Mouse (Mus musculus) adrenal gland, adult 2 months (tissue): ENCODE data around the gene Naa20. TPM values are rescaled to one million over a fixed set of nuclear protein-coding genes. Genes with fewer than 3 reads are reported as not detected.
"Not testable (repeated sequence)": the region's sequence is repeated elsewhere in the genome, so short reads cannot be mapped to it uniquely, and the experiment has no call there.

Experiments
- DNase-seq: peaks from one replicate; pipeline ENCODE4 v3.0.0; 2021
- polyA plus RNA-seq: library from polyadenylated mRNA; depleted of rRNA; stranded (reverse); fragments of >200 nt; gene quantifications from 2 replicates; pipeline ENCODE4 v1.2.3, GENCODE M21; 2012
- total RNA-seq, 2 experiments: library from RNA; stranded (reverse); gene quantifications; 2 replicates each; pipeline ENCODE4 v1.2.3; 2021

Naa20 gene
- total and polyA plus RNA-seq, 3 experiments = 14.0 to 64.1 (median 47.3) TPM

DNA sequence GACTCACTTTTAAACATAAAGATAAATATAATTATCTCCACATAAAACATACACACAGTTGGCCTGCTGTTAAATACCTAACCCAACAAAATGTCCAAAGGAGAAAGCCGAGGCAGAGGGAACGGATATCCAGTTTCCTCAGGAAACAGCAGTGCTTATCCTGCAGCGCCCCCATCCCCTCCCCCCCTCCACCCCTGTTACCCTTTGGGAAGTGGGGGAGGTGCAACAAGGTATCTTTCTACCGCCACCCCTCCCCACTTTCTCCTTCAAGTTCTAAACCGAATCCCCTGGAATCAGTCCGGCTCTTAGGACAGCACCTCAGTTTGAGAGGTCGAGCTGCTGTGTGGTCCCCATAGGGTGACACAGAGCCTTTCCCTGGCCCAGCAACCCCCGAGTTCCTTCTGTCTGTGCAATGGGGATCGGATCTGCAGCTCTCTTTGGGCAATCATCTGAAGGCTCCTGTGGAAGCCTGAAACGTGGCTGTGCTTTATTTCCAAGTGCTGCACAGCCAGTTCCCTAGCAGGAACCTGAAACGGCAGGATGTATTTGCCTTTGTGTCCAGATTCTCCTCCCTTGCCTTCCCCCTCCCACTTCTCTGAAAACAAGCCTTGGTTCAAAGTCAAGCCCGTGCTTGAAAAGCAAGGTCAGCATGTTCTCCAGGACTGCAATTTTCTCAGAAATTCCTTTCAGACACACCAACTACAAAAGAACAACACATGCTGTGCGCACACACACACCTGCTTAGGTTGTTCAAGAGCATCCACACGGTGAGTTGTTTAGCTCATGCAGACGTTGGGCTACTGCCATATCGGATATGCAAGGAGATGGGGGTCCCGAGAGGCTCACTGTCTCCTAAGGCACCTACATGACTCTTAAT is 17.6 kb upstream of the Naa20 start:
- DNase-seq = no peak

- peak; percentile 59 for DNase-seq
Measured at GRCm38 (mm10) chr2:145884913-145885785, 16.8 kb upstream of the Naa20 start.

GRCm38 (mm10) chr2:145887937-145888765 is 13.7 kb upstream of the Naa20 start:
- peak; percentile 66 for DNase-seq

DNA sequence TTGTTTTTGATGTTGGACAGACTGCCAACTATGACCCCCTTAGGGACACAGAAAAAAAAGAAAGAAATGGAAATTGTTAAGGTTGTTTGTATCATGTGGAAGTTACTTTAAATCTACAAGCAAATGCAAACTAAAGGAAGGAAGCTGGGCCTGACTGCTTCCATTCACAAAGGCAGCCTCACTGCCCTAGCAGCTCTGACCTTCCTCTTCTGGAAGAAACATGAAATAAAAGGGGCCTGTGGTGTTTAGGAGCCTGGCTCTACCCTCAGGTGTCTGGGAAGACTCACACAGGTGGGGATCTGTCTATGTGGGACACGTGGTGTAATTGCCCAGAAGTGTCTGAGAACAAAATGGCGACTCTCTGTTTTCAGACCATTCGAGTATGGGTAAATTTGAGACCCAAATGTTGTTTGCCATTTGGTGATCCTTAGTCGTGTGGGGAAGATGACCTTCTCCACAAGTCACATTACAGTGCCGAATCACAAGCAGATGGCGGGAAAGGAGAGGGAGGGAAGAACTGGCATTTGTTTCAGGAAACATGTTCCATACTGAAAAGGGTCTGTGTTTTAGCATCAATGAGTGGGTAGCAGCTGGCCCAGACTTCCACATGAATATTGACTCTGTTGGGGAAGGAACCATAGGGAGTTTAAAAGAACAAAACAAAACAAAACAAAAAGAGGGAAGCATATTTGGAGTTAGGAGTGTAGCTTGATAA is 13.0 kb upstream of the Naa20 start:
- DNase-seq = no peak

- no peak for DNase-seq
Measured at GRCm38 (mm10) chr2:145890571-145890970, 11.3 kb upstream of the Naa20 start.

GRCm38 (mm10) chr2:145893756-145894155 is 8.1 kb upstream of the Naa20 start:
- no peak for DNase-seq

DNA sequence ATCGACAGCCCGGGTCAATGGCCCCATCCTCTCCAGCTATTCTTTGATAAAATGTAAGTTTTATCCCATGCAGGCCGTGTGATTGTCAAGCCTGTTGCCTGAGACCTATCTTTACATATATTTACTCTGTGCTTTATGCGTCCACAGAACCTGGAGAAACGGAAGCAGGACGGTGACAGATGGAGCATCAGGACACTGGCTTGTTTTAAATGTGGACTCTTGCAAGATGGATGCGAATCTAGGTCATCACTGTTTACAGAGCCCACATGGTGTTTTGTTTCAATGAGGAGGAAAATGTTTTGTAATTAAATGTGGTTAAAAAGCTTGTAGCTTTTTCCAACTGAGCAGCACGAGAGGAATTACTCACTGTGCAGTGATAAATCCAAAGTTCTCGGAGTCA is 3.8 kb upstream of the Naa20 start:
- no peak for DNase-seq

GRCm38 (mm10) chr2:145900318-145900717 is 1.6 kb upstream of the Naa20 start:
- not testable (repeated sequence) for DNase-seq

DNA sequence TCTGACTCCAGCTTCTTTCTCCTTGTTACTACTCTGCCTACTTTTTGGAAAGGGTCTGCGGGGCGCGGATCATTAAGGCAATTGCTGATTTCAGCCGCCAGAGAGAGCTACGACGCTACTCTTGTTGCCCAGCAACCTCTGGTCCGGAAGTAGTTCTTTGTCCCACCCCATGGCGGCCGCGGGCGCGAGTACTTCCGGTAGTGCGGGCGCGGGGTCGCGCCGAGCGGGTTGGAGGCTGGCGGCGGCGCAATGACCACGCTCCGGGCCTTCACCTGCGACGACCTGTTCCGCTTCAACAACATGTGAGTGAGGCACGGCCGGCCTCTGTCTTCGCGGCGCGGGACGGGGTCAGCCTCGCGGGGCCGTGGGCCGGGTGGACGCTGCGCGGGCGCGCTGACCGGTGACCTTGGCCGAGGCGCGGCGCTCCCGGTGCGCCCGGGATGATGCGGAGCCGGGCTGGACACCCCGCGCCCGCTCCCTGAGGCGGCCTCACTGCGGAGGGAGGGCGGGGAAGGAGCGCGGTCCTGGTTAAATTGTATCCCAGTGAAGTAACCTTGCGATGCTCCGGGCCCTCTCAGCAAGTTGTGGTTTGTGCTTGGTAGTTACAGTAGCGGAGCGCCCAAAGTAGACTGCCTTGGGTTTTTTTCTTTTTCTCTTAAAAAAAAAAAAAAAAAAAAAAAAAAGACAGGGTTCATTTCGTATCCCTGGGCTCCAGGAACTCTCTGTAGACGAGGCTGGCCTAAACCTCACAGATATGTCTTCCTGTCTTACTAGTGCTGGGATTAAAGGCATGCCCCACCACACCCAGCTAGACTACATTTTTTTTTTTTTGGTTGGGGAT is 1.4 kb downstream of the Naa20 start:
- peak; percentile 93 for DNase-seq

GRCm38 (mm10) chr2:145903983-145904616 is 2.2 kb downstream of the Naa20 start:
- no peak for DNase-seq

- DNase-seq = no peak
Measured at GRCm38 (mm10) chr2:145905156-145905555, 3.3 kb downstream of the Naa20 start.

DNA sequence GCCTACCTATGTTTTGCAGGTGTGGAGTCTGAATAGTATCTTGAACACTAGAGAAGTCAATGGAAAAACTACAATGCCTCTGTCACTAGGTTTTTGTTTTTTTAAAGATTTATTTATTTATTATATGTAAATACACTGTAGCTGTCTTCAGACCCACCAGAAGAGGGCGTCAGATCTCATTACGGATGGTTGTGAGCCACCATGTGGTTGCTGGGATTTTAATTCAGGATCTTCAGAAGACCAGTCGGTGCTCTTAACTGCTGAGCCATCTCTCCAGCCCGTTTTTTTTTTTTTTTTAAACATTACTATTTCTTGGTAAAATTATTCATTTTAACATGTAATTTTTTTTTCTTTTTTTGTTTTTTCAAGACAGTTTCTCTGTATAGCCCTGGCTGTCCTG is 4.0 kb downstream of the Naa20 start:
- not testable (repeated sequence) for DNase-seq

DNA sequence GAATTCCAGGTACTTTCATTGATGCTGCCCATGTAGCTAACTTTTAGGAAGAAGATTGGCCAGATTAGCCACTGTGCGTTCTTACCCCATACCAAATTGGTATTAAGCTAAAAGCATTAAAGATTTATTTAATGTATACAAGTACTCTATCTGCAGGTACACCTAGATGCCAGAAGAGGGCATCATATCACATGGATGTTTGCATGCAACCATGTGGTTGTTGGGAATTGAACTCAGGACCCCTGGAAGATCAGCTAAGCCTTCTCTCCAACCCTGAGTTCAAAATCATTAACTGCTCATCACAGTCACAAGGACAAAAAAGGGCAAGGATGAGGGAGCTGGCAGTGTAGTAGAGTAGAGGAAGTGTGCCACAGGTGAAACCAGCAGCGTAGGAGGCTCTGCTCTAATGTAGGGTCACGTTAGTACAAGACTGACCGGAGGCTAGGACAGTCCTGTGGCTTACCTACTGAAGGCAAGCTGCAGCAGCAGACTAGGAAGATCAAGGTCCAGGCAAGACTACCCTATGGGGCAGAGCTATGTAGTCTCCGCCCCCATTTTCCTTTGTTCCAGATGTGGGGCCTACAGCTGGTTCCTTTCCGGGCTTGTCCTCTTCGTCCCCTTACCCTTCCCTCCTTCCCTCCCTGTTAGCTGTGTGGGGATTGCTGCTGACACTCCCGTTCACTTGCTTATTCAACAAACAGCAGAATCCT is 19.2 kb downstream of the Naa20 start:
- DNase-seq = no peak

DNA sequence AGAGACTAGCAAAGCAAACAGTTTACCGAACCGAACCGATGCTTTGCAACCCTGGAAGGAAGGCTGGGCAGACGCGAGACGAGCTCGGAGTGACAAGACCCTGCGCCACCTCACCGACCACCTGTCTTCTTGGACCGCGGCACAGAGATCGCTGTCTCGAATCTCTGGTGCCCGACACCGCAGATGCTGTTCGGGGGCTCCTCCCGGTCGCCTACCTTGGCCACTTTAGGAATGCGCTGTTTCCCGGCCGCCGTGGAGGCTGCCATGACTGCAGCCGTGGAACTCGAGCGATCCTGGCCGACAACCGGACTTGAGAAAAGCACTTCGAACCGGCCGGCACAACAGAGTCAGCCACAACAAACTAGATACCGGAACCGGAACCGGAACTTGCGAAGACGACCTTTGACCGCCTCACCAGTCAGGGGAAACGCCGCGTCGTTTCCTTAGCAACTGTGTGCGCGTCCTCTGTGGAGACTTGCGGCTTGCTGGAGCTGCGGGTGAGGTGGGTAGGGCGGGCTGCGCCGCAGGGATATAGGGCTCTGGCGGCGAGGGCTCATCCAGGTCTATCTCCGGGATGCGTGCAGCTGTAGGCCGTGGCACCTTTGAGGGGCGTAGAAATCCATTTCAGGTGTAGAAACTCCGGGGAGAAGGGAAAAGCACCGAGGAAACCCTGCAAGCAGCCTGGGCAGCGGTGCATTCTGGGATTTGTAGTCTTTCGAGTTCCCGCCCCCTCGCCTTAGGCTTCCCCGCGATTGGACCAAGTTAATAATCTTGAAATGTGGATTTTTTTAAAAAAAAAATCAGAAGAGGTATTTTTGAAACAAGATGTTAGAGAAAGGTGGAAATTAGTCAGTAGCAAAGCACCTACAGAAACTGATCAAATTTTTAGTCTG is 32.7 kb downstream of the Naa20 start, which contains the start of the genes Cfap61 and Crnkl1:
Cfap61 (plus strand) TSS at position 446 of the 893 bp plus-strand sequence.
Crnkl1 (minus strand) TSS at position 676 of the 893 bp plus-strand sequence.
- DNase-seq = peak; percentile 96

- peak; percentile 45 for DNase-seq
Measured at GRCm38 (mm10) chr2:145936975-145937374, 35.1 kb downstream of the Naa20 start.

DNA sequence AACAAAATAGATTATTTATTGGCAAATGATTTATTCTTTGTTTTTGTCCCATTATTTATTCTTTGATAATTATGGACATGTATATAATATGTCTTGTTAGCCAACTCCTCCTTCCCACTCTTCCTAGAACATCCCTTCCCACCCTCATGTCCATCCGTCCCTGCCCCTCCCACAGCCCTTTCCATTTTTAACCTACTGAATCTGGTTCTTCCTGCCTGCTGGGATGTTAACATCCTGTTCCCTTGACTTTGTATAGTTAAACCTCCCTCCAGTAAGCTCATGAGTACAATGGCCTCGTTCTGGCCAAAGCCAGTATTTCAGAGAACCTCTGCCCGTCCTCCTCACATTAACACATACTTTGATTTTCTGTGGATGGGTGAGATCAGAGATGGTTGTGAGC is 39.5 kb downstream of the Naa20 start:
- no peak for DNase-seq

DNA sequence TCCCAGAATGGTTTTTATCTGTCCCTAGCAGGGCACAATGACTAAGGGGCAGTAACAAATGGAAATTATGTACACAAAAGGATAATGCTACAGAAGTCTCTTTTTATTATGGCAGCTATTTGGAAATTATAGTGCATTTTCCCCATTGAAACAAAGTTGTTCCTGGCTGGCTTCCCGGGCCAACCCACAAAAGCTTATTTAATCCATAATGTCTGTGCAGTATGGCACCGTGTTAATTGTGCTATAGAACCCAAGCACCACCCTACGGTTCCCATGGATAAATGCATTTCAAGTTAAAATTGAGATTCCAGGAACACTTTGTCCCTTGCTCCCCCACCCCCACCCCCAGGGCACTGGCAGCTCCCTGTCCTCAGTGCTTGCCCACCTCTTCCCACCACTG is 42.4 kb downstream of the Naa20 start:
- no peak for DNase-seq

GRCm38 (mm10) chr2:145948402-145948954 is 46.6 kb downstream of the Naa20 start:
- DNase-seq = peak; percentile 48
